11 mouse cellular contexts compared by ENCODE assay signal in the genomic region with DNA sequence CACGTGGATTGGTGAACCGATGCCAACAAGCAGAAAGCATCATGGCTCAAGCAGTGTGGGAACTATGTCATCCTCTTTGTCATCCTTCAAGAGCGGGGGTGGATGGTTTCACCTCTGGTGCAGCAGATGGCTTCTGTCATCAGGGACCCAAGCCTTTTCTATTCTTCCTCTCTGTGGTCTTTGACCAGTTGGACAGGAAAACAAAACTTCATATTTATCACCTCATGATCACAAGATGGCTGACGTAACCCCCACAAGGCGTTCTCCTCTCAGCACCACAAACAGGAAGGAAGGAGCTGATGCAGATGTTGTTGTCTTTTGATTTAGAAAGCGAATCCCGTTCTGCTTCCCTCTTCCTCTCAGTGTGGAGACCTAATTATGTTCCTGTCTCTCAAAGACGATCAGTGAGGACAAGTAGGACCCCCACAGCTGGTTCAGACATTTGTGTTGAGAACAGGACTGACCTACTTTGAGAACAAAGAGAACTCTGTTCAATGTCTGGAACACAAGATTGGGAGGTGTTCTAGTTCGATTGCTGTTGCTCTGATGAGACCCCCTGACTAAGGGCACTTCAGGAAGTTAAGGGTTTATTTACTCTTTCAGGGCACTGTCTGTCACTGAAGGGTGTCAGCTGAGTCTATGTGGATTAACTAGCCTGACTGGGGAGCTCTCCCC. TPM values are rescaled to one million over a fixed set of nuclear protein-coding genes. Genes with fewer than 3 reads are reported as not detected.
DNase-seq lines count a peak whose midpoint lies in the region; ATAC-seq lines count a peak whose summit lies in the region.
"Had no signal": no experiment of that assay in that cellular context is flagged by ENCODE, and none has a peak within 500 bp of the region (broad histone marks: within the 10 kb centered on the region; RNA-seq: fewer than 3 reads in every experiment).

No protein-coding gene starts in this region.

- peak overlapping the region; percentile 78 for H3K4me3 ChIP-seq in megakaryocyte, embryonic 14.5 days (replicated peaks)
- H3K4me3 ChIP-seq: embryonic facial prominence, embryonic 10.5 days; heart, embryonic 15.5 days; myocyte had no signal

- DNase-seq in layer of hippocampus, adult 9-11 months, result peak; percentile 76
- no peak for DNase-seq in layer of hippocampus, postnatal 10 days (ENCODE audit: low spot score in 2 of 2)
- no peak for DNase-seq in right cerebral cortex, postnatal 4 days
- no peak for DNase-seq in layer of hippocampus, postnatal 25 days (ENCODE audit: extremely low spot score in 1 of 2, low spot score in 1 of 2)
- no peak for DNase-seq in left cerebral cortex, postnatal 25 days (ENCODE audit: low spot score in 2 of 2)

- no peaks in the 10 kb centered on the region for H3K27me3 ChIP-seq in megakaryocyte, embryonic 14.5 days (replicated peaks)

- H3K36me3 ChIP-seq in megakaryocyte, embryonic 14.5 days (replicated peaks; ENCODE audit: low read length), result peaks cover 3% of the 10 kb centered on the region
- H3K36me3 ChIP-seq: embryonic facial prominence, embryonic 10.5 days; heart, embryonic 15.5 days had no signal

- peaks cover 89% of the 10 kb centered on the region for H3K4me1 ChIP-seq in megakaryocyte, embryonic 14.5 days
- H3K4me1 ChIP-seq: embryonic facial prominence, embryonic 10.5 days; heart, embryonic 15.5 days had no signal

- intact Hi-C loops in left cerebral cortex, postnatal 25 days (cut with DNase I), result no loop called here

- H3K9me3 ChIP-seq in megakaryocyte, embryonic 14.5 days, result no peaks in the 10 kb centered on the region
- H3K9me3 ChIP-seq: heart, embryonic 15.5 days had no signal

- peak; percentile 53 for ATAC-seq in CD4-positive, CD25-positive, alpha-beta regulatory T cell, adult 4 months
- peak; percentile 86 for ATAC-seq in granulocyte monocyte progenitor cell, adult 5-6 weeks (replicated peaks; ENCODE audit: poor library complexity, severe bottlenecking)

RNA-seq across cellular contexts. Expression of a gene that starts 41.4 kb away (rescaled TPM):
- total RNA-seq in layer of hippocampus, postnatal 10 days (2021), result 1 to 10 TPM in 1 of 2 experiments, under 1 TPM in 1; 0.69 to 1.1 TPM
- 10 to 100 TPM; 40.2 to 41.6 TPM for polyA plus RNA-seq in CD4-positive, CD25-positive, alpha-beta regulatory T cell, adult 4 months (2017; shearing (Covaris generic))
- total RNA-seq in granulocyte monocyte progenitor cell, adult 5-6 weeks (2014; fragmentation: Nextera tagmentation), result 137 and 200 TPM in 2 replicates
- 38.6 and 66.4 TPM in 2 replicates for total RNA-seq in granulocyte monocyte progenitor cell, adult 5-6 weeks (2017)
- 322 and 895 TPM in 2 replicates for polyA plus RNA-seq in megakaryocyte, embryonic 14.5 days (2012; ENCODE audit: insufficient read depth, low replicate concordance)
- 1 to 10 TPM in 1 of 2 experiments, under 1 TPM in 1; 0.74 to 2.1 TPM for total RNA-seq in layer of hippocampus, postnatal 25 days (2021)
- total RNA-seq in left cerebral cortex, postnatal 25 days (2021), result 1 to 10 TPM; 1.5 to 2.3 TPM

Comparison
In these comparisons a context has a peak if more than half of its experiments do, and no peak if none do; other contexts are left out.
1. RNA of a gene that starts 41.4 kb away (total RNA-seq): 38.6 to 200 TPM in granulocyte monocyte progenitor cell, adult 5-6 weeks; 1.5 to 2.3 TPM in left cerebral cortex, postnatal 25 days, 0.74 to 2.1 TPM in layer of hippocampus, postnatal 25 days and 0.69 to 1.1 TPM in layer of hippocampus, postnatal 10 days; every median in the first group is over 10 times any median in the second.